Mouse (Mus musculus) kidney, adult 2 months (tissue): ENCODE data around the gene Rpp25l.

Source experiments
- CTCF ChIP-seq: fragments of 200-500 bp; conservative IDR thresholded peaks from 2 replicates; pipeline ENCODE4 v1.5.1; 2011; ENCODE audit warnings: low read depth, mild to moderate bottlenecking, control low read depth, low read length, moderate library complexity, mixed read lengths; ENCODE audit not compliant: insufficient read depth, insufficient read length
- POLR2A ChIP-seq: fragments of 200-500 bp; IDR thresholded peaks from one replicate; pipeline ENCODE4 v1.6.1; 2011; ENCODE audit warnings: low read depth, low read length, control low read depth

DNA sequence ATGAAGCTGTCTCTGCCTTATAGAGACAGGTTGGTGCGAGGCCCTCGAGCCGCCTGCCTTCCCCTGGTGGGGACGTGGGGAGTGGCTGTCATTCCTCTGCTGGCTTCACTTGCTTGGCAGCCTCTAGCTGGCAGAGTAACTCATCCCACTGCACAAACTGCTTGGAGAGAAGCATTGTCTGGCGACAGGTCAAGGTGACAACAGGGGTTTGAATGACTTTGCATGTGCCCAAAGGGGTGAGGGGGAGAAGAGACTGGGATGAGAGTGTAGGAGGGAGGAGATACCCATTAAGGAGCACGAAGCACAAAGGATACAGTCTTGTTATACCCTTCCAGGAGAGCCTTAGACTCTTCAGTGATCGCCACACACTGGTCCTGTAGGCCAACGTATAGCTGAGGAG, 1.7 kb upstream of the Rpp25l start:
- TF ChIP-seq CTCF (no peak), POLR2A (no peak)
